Mouse (Mus musculus) liver, postnatal 0 days (tissue): ENCODE measurements at regions not wholly inside any gene's neighbourhood (a gene's known extent, or its start where the extent isn't known, plus 50 kb on each side); places are given as distances from the start of the nearest gene placed in this dataset.

ENCODE experiments used
- CTCF ChIP-seq: sonication (generic); IDR thresholded peaks from 2 replicates; pipeline ENCODE4 v1.5.1; 2016; ENCODE audit warnings: antibody characterized with exemption, low read depth
- EP300 ChIP-seq: IDR thresholded peaks from 2 replicates; pipeline ENCODE4 v1.6.1; 2016; ENCODE audit warnings: antibody characterized with exemption, low read depth, mild to moderate bottlenecking

DNA sequence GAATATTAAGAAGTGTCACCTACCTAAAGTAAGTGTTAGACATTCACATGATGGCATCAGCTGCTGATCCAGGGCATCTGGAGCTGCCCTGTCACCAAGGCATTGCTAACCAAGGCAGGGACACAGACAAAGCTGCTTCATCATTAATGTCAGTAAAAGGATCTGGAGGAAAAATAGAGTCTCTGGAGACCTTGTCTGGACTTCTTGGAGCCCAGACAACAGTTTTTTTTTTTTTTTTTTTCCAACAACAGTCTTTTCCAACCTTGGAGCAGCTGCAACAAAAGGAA is 603.2 kb upstream of the Nr2f1 start:
- no peak for TF ChIP-seq CTCF
- TF ChIP-seq EP300: no peak
